Mouse (Mus musculus) brain, embryonic 14.5 days (tissue): ENCODE data around the gene Nxpe5. TPM values are rescaled to one million over a fixed set of nuclear protein-coding genes. Genes with fewer than 3 reads are reported as not detected.
A peak's percentile ranks its signal among the peaks of the same experiment; 100 is the strongest.

Experiments used
- DNase-seq: peaks from one replicate; pipeline ENCODE4 v3.0.0-alpha.2; 2011; ENCODE audit warnings: low read depth
- CTCF ChIP-seq: fragments of 200-500 bp; IDR thresholded peaks from 2 replicates; pipeline ENCODE4 v1.5.1; 2012; ENCODE audit warnings: inconsistent platforms, mild to moderate bottlenecking, moderate library complexity, borderline replicate concordance; ENCODE audit not compliant: insufficient read depth, insufficient read length; ENCODE audit errors: extremely low read depth
- POLR2A ChIP-seq: fragments of 200-500 bp; IDR thresholded peaks from 2 replicates; pipeline ENCODE4 v1.6.1; 2012; ENCODE audit warnings: mild to moderate bottlenecking, inconsistent platforms, borderline replicate concordance; ENCODE audit not compliant: poor library complexity, insufficient read depth, insufficient read length, severe bottlenecking; ENCODE audit errors: extremely low read depth
- polyA plus RNA-seq: library from polyadenylated mRNA; depleted of rRNA; stranded (reverse); fragments of >200 nt; gene quantifications from 2 replicates; pipeline ENCODE4 v1.2.3, GENCODE M21; 2012

Nxpe5 gene
- polyA plus RNA-seq, 1 experiment = 0.04 TPM

GRCm38 (mm10) chr5:138222111-138222510, 3.6 kb upstream of the Nxpe5 start:
- TF ChIP-seq POLR2A (no peak), CTCF (peak; percentile 85)
- peak; percentile 76 for DNase-seq

- DNase-seq = peak; percentile 1
- no peak for TF ChIP-seq POLR2A
- TF ChIP-seq CTCF = no peak
These were observed 2.4 kb upstream of the Nxpe5 start for GRCm38 (mm10) chr5:138223287-138223686.

DNA sequence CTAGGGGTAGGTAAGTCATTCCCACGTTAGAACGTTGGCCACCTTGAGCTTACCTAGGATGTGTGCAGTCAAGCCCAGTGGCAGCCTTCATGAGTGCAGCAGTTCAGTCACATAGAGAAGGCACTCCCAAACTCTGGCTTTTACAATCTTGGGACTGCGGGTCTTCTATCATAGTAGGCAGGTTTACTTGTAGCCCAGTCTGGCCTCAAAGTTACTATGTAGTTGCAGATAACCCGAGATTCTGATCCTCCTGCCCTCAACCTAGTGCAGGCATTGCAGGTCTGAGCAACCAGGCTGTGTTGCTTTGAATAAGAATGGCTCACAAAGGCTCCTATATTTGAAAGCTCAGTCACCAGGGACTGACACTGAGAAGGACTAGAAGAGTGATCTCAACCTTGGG, 793 bp downstream of the Nxpe5 start:
- TF ChIP-seq CTCF (no peak), POLR2A (no peak)
- DNase-seq = no peak

DNA sequence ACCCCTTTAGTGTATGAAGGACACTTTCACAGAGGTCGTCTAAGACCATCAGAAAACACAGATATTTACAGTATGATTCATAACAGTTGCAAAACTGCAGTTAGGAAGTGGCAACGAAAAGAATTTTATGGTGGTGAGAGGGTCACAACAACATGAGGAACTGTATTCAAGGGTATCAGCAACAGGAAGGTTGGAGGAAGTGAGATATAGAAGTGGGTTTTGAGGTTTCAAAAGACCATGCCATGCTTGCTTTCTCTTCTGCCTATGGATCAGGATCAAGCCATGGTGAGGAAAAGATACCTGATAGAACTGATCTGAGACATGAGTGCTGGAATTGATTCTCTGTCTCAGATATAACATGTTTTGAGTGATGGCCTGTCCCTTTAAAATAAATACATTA, 1.7 kb downstream of the Nxpe5 start:
- no peak for DNase-seq
- no peak for TF ChIP-seq CTCF
- TF ChIP-seq POLR2A = no peak

- TF ChIP-seq CTCF (peak; percentile 45; the same call in 1 of the 2 replicates), POLR2A (no peak)
- peak; percentile 5 for DNase-seq
These were observed 2.3 kb downstream of the Nxpe5 start for GRCm38 (mm10) chr5:138228026-138228425.

- no peak for TF ChIP-seq POLR2A
- no peak for TF ChIP-seq CTCF
- no peak for DNase-seq
These were observed 3.8 kb downstream of the Nxpe5 start for GRCm38 (mm10) chr5:138229511-138229910.

GRCm38 (mm10) chr5:138233778-138234177, 8.1 kb downstream of the Nxpe5 start:
- TF ChIP-seq POLR2A (no peak), CTCF (no peak)

GRCm38 (mm10) chr5:138234224-138234623, 8.5 kb downstream of the Nxpe5 start:
- no peak for DNase-seq
- TF ChIP-seq POLR2A (no peak), CTCF (no peak)

More at GRCm38 (mm10) chr5:138233778-138234177, 8.1 kb downstream of the Nxpe5 start:
- no peak for DNase-seq

DNA sequence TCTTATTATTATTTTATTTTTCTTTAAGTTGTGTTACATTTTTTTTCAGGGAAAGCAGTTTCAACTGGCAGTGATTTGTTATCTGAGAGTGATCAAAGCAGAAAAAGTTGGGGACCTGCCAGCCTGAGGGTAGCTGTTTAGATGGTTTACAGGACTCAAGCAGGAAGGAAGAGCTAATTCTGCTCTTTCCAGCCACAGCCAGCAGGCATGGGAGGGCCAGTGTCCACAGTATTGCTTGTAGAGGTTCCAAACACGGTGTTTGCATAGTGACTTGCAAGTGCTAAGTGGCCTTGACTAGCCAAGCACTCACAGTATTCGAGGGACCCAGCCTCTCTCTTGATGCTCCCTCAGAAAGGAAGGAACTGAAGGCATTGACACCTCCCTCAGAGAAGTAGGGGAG, 15.8 kb downstream of the Nxpe5 start:
- TF ChIP-seq CTCF (no peak), POLR2A (no peak)
- no peak for DNase-seq

GRCm38 (mm10) chr5:138251144-138251543, 25.4 kb downstream of the Nxpe5 start:
- no peak for DNase-seq
- TF ChIP-seq POLR2A (no peak), CTCF (no peak)

GRCm38 (mm10) chr5:138253061-138253460, 27.4 kb downstream of the Nxpe5 start:
- TF ChIP-seq POLR2A (no peak), CTCF (no peak)
- no peak for DNase-seq

GRCm38 (mm10) chr5:138255353-138256093, 29.8 kb downstream of the Nxpe5 start, which contains the start of gene Lamtor4:
Lamtor4 (plus strand) TSS chr5:138255482.
- peak; percentile 28; the same call in 1 of the 2 replicates for TF ChIP-seq POLR2A
- peak; percentile 17; the same call in 1 of the 2 replicates for TF ChIP-seq CTCF
- DNase-seq = peak; percentile 99

DNA sequence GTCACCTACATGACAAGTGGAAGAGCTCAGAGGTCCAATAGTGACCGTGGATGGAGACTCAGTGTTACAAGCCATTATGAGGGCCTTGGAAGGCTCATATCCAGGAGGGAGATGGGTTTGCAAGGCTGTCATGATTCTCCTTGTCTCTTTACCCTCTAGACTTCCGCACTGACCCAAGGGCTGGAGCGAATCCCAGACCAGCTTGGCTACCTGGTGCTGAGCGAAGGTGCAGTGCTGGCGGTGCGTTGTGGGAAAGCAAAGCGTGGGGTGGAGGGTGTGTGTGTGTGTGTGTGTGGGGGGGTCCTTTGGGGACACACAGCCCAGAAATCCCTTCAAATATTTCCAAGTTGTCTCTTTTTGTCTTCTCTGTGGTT, 30.4 kb downstream of the Nxpe5 start:
- no peak for DNase-seq
- TF ChIP-seq CTCF (no peak), POLR2A (no peak)
